Mouse (Mus musculus) kidney, postnatal 36 days (tissue): ENCODE data around the gene Ablim2.

Source experiments
- DNase-seq, 2 experiments: peaks; one replicate each; pipeline ENCODE4 v3.0.0; 2021 to 2022; ENCODE audit warnings: mixed read lengths in 2 of 2

Gene Ablim2

GRCm38 (mm10) chr5:35815051-35815450, 57.4 kb downstream of the Ablim2 start:
- DNase-seq, result no peak

DNA sequence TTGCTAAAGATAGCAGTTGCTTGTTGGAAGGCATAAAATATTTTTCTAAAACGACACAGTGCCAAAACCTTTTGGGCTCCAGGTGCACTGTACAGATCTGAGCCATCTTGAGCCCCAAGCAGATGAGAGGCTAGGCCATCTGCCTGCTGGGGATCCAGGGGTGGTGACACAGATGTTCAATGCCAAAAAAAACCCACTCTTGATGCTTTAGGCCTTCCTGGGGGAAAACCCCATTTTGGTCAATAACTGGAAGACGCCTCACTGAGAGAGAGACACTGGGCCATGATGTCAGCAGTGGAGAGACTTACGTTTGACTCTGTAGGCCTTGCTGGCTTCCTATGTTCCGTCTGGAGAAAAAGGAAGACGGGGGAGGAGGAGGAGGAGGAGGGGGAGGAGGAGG, 59.6 kb downstream of the Ablim2 start:
- DNase-seq, result no peak

- DNase-seq, result no peak
These were observed 60.2 kb downstream of the Ablim2 start for GRCm38 (mm10) chr5:35817882-35818281.

DNA sequence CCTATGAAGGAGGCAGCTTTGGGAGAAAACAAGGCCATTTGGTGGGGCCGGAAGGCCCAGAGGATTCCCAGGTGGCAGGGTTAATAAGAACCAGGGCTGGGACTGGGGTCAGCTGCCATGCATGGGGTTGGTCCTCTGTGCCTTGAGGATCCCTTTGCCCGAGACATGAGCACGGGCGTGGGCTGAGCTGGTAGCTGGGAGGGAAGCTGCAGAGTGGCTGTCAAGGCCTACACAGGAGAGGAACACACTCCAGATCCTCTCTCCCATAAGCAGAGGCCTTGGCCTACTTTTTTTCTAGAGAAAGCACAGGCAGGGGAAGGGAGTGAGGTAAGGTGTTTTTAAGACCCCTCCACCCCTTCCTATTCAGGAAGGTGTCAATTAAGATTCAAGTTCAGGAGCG, 65.0 kb downstream of the Ablim2 start:
- no peak for DNase-seq

DNA sequence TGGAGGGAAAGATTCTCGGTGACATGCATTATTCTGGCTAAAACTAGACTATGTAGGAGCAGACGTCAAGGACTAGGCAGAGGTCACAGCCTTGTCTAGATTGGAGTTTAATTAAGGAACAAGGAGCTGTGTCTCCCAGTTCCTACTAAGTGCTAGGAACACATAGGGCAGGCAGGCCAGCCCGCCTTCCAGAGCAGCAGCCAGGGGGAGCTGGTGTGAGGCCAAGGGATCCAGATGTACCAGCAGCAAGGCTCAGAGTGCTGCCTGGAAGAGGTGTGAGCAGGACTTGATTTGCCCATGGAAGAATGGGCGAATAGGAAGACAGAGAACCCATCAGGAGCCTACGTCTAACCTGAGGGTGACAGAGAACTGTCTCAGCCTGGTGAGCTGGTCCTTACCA, 68.8 kb downstream of the Ablim2 start:
- no peak for DNase-seq

- DNase-seq, result no peak
These were observed 69.4 kb downstream of the Ablim2 start for GRCm38 (mm10) chr5:35827075-35827474.

GRCm38 (mm10) chr5:35827856-35828255, 70.2 kb downstream of the Ablim2 start:
- no peak for DNase-seq

- DNase-seq, result no peak
These were observed 72.4 kb downstream of the Ablim2 start for GRCm38 (mm10) chr5:35830101-35830500.

DNA sequence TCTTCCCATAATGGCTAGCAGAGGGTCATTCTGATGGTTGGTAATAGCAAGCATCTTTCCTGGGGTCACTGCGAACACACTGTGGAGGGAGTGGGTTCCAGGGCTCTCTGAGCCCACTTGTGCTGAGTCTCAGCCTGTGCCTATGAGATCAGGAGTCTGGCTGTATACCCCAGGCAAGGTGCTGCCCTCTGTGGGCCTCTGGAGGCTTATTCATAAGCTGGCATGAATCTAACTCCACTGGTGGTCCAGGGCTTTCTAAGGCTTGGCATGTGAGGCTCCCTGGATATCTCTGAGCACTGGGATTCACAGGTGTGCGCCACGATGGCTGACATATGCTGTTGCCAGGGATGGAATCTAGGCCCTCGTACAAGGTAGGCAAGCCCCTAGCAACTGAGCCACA, 76.2 kb downstream of the Ablim2 start:
- DNase-seq, result no peak

DNA sequence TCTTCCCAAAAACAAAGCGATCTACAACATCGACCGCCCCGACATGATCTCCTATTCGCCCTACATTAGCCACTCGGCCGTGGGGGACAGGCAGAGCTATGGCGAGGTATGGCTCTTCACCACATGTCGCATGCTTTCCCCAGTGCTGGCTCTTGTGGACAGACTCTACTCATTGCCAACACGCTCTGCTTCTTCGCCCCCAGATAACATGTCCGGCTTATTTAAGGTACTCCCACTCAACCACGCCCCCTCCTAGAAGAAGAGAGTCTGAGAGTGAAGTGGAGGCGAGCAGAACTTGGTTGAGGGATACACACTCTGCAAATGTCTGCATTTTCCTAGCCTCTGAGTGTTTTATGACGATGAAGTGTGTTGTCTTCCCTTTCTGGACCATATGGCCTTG, 79.3 kb downstream of the Ablim2 start:
- DNase-seq, result no peak

GRCm38 (mm10) chr5:35839262-35839661, 81.6 kb downstream of the Ablim2 start:
- DNase-seq, result no peak

DNA sequence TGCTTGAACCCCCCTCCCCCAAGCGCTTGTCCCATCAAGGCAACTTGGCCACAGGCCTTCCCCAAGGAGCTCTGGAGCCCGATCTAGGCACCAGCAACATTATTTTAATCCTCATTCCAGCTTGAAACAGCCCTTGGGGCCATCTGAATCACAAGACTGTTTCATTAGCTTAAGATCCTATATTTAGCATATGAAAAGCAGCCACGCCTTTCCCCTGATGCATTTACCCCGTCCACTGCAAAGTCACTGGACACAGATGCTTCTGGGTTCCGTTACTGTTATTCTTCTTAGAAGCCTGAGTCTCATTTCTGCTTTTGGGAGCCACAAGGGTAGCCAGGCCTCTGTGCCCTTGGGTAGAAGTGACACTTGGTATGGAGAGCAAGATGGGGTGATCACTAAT, 93.8 kb downstream of the Ablim2 start:
- DNase-seq, result no peak

- no peak for DNase-seq
These were observed 95.8 kb downstream of the Ablim2 start for GRCm38 (mm10) chr5:35853463-35853862.

DNA sequence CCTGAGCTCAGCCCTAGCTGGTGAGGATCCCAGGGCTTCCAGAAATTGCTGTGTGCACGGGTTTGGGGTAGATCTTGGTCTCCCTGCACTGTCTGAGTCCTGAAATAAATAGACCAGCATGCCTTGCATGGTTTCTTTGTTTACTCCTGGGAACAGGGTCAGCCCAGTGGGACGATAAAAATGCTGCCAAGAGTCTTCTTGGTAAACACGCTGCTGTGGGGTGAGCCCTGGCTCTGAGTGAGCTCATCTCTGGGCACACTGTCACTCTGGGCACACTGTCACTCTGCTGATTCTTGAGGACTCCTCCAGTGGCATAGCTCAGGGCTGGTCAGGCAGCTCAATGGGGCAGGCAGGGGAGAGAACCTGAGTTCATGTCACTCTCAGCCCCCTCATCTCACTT, 98.6 kb downstream of the Ablim2 start:
- DNase-seq, result no peak

DNA sequence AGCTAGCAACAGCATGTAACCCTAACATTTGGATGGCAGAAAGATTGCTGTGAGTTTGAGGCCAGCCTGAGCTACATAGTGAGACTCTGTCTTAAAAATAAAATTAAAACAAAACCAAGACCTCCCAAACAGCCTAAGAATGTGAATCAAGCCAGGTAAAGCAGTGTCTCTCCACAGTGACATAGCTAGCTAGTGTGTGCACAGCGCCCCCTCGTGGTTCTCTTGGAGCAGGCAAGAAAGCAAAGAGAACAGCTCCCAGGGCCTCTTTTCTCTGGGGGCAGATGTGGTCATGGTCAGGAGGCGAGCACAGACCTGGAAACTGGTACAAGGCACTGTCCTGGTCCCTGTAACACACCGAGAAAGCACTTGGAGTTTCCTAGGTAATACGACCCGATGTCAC, 100.4 kb downstream of the Ablim2 start:
- DNase-seq, result peak; percentile 48 to 86

DNA sequence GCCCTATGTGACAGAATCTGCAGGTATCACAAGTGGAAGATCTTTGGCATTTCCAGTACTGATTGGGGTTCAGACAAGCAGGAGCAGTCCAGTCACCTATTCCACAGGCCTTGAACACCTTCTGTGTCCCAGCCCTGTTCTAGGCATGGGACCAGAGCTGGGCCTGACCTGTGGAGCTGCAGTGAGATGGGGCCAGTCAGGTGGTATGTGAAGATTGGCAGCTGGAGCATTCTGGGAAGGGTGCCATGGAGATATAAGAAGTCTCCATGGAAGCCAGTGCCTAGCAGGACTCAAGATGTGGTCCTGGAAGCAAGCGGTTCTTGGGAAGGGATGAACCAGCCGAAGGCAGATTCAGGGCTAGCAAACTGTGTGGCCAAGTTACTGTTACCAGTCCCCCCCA, 103.8 kb downstream of the Ablim2 start:
- DNase-seq, result no peak

- no peak for DNase-seq
These were observed 112.3 kb downstream of the Ablim2 start for GRCm38 (mm10) chr5:35869973-35870372.

GRCm38 (mm10) chr5:35870408-35871012, 112.8 kb downstream of the Ablim2 start:
- peak; percentile 83 to 87 for DNase-seq

GRCm38 (mm10) chr5:35873382-35873781, 115.7 kb downstream of the Ablim2 start:
- peak; percentile 21 to 31 for DNase-seq

GRCm38 (mm10) chr5:35876236-35876635, 118.6 kb downstream of the Ablim2 start:
- DNase-seq, result no peak

- DNase-seq, result no peak
These were observed 121.5 kb downstream of the Ablim2 start for GRCm38 (mm10) chr5:35879199-35879598.

- DNase-seq, result peak; percentile 69 to 84
These were observed 124.7 kb downstream of the Ablim2 start for GRCm38 (mm10) chr5:35882391-35882790.

GRCm38 (mm10) chr5:35884262-35884661, 126.6 kb downstream of the Ablim2 start:
- DNase-seq, result peak in 1 of 2 experiments; percentile 77

DNA sequence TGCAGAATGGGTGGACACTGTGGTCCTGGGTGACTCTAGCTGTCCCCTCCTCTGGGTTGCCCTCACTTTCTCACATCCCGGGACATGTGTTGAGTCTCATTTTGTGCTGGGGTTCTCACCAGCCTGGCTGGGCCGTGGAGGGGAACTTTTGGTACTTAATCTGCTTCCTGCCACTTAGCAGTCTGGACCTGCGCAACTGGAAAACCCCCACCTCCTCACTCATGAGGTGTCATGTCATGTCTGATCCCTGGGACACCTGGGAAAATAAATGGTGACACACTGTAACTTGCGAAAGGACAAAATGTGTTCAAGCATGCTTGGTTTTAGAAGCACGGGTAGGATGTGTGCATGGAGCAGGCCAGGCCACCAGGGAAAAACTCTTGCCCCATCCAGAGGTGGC, 127.0 kb downstream of the Ablim2 start:
- DNase-seq, result no peak

DNA sequence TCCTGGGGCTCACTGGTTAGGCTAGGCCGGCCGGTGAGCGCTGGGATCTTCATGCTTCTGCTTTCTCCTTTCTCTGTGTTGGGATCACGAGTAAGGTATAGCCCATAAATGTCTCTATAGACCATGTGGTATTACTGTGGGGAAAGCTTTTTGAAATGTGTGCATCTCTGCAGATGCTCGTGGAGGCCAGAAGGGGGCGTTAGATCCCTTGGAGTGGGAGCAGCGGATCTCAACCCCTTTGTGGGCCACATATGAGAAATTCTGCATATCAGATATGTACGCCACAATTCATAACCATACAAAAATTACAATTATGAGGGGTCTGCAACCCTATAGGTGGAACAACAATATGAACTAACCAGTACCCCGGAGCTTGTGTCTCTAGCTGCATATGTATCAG, 131.3 kb downstream of the Ablim2 start:
- DNase-seq, result peak in 1 of 2 experiments; percentile 43
